Comparison of ENCODE assay signal across 25 mouse cellular contexts in the genomic region with DNA sequence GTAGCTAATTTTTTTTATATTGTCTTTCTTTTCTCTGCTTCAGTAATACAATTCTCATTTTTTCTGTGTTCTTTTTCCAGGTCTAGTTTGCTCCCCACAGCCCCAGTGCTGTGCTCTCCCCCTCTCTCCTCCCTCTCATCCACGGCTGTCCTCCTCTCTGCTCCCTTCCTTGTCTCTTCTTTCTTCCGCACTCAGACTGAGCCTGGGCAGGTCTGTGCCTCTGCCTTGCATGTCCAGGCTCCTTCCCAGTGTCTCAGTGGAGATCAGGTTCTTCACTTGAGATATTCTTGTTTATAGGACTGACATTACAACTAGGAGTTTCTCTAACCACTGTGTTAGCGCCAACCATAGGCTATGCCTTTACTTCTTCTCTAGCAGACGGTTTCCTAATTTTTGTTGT. TPM values are rescaled to one million over a fixed set of nuclear protein-coding genes. Genes with fewer than 3 reads are reported as not detected.
"Had no signal": no experiment of that assay in that cellular context is flagged by ENCODE, and none has a peak within 500 bp of the region (broad histone marks: within the 10 kb centered on the region; RNA-seq: fewer than 3 reads in every experiment).

No protein-coding gene starts in this region.

- H3K4me2 ChIP-seq: hindbrain, embryonic 13.5 days; hindbrain, embryonic 15.5 days; liver, embryonic 15.5 days had no signal

- H3K27me3 ChIP-seq: heart, embryonic 12.5 days; heart, embryonic 15.5 days; hindbrain, embryonic 13.5 days; hindbrain, embryonic 15.5 days; liver, embryonic 12.5 days; liver, embryonic 15.5 days had no signal

- H3K9ac ChIP-seq: heart, embryonic 12.5 days; heart, embryonic 15.5 days; hindbrain, embryonic 13.5 days; hindbrain, embryonic 15.5 days; liver, embryonic 12.5 days; liver, embryonic 15.5 days had no signal

- H3K4me3 ChIP-seq: heart, embryonic 12.5 days; heart, embryonic 15.5 days; hindbrain, embryonic 13.5 days; hindbrain, embryonic 15.5 days; layer of hippocampus, adult 2 months; left cerebral cortex, adult 2 months; liver, embryonic 12.5 days; liver, embryonic 15.5 days had no signal

- DNase-seq: gastrocnemius, postnatal 14 days; gastrocnemius, postnatal 36 days; heart, adult 18-20 months; heart, postnatal 14 days; heart, postnatal 36 days; kidney, adult 18-20 months; kidney, adult 8-10 months; kidney, postnatal 10 days; kidney, postnatal 25 days; kidney, postnatal 4 days; liver had no signal

- H3K27ac ChIP-seq: hindbrain, embryonic 13.5 days; hindbrain, embryonic 15.5 days; hindbrain, postnatal 0 days; layer of hippocampus, adult 2 months; left cerebral cortex, adult 2 months had no signal

- H3K36me3 ChIP-seq: heart, embryonic 10.5 days; heart, embryonic 12.5 days; heart, embryonic 15.5 days; hindbrain, embryonic 13.5 days; hindbrain, embryonic 15.5 days; liver, embryonic 12.5 days; liver, embryonic 15.5 days had no signal

- ATAC-seq: hindbrain, postnatal 0 days; intestine, embryonic 16.5 days; liver, embryonic 12.5 days had no signal

- H3K9me3 ChIP-seq: heart, embryonic 10.5 days; heart, embryonic 12.5 days; heart, embryonic 15.5 days; hindbrain, embryonic 13.5 days; hindbrain, embryonic 15.5 days; liver, embryonic 12.5 days; liver, embryonic 15.5 days had no signal

- H3K4me1 ChIP-seq: hindbrain, embryonic 13.5 days had no signal

RNA-seq across cellular contexts. Expression of gene Prss48, which starts 7.6 kb away (rescaled TPM):
- polyA plus RNA-seq: heart, embryonic 10.5 days; heart, embryonic 12.5 days; heart, embryonic 15.5 days; heart, postnatal 0 days; hindbrain, embryonic 13.5 days; hindbrain, embryonic 15.5 days; hindbrain, postnatal 0 days; intestine, embryonic 16.5 days; kidney, embryonic 14.5 days; limb, embryonic 14.5 days; liver, embryonic 12.5 days; liver, embryonic 15.5 days had no signal
